Mouse (Mus musculus): ENCODE measurements at regions not wholly inside any gene's neighbourhood (a gene's known extent, or its start where the extent isn't known, plus 50 kb on each side); places are given as distances from the start of the nearest gene placed in this dataset.

DNA sequence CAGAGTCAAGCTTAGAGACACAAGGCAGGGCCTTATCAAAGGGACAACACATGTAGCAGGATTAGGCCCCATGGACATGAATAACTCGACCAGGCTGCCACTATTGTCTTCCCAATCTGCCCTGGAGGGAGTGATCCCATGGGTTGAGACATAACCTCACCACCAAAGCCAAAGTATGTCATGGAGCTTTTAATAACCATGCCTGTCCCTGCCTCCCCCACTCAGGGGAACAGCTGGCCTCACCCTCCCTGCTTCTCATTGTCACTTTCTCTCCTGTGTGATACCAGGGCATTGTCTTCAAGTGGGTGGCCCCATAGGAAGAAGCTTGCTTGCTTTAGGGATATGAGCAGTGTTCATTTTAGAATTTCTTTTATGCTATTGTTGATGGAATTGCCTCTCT, 73.5 kb upstream of the Ntf3 start:
- Histone ChIP-seq H3K9me3 (replicated peaks; ENCODE audit: control insufficient read depth, insufficient read depth, low read length, poor library complexity, severe bottlenecking) (no peaks in the 10 kb centered on the region), H3K36me3 (ENCODE audit: control insufficient read depth, insufficient read depth, low read length, poor library complexity, severe bottlenecking) (no peaks in the 10 kb centered on the region), H3K4me3 (ENCODE audit: low read depth, low read length) (no peak overlapping the region), H3K27me3 (ENCODE audit: control insufficient read depth, insufficient read depth, low read length, poor library complexity, severe bottlenecking) (no peaks in the 10 kb centered on the region), H3K9ac (ENCODE audit: low read depth, poor library complexity, severe bottlenecking) (no peak overlapping the region), H3K27ac (ENCODE audit: insufficient read depth, low read length) (no peak overlapping the region), H3K4me1 (ENCODE audit: control insufficient read depth, insufficient read depth, low read length) (no peaks in the 10 kb centered on the region)
- TF ChIP-seq CTCF (IDR thresholded peaks at IDR 0.05; ENCODE audit: low read depth, low read length) = no peak
- TF ChIP-seq EP300 (IDR thresholded peaks at IDR 0.05; ENCODE audit: insufficient read depth, low read depth, low read length) = no peak
- no peak for TF ChIP-seq POLR2A (IDR thresholded peaks at IDR 0.05; ENCODE audit: insufficient read depth, low read length)

All from ES-Bruce4 (cell line).